Mouse (Mus musculus) frontal cortex, adult (tissue): ENCODE measurements around the gene Notch2.
A peak's percentile ranks its signal among the peaks of the same experiment; 100 is the strongest.
"Not testable (repeated sequence)": the region's sequence is repeated elsewhere in the genome, so short reads cannot be mapped to it uniquely, and the experiment has no call there.

Experiments used
- ATAC-seq: cut with Nextera tagmentation; 2 replicates; pipeline ENCODE4 v1.9.2; 2017; ENCODE audit warnings: mild to moderate bottlenecking, moderate library complexity, mixed read lengths; ENCODE audit not compliant: low TSS enrichment

Gene Notch2

DNA sequence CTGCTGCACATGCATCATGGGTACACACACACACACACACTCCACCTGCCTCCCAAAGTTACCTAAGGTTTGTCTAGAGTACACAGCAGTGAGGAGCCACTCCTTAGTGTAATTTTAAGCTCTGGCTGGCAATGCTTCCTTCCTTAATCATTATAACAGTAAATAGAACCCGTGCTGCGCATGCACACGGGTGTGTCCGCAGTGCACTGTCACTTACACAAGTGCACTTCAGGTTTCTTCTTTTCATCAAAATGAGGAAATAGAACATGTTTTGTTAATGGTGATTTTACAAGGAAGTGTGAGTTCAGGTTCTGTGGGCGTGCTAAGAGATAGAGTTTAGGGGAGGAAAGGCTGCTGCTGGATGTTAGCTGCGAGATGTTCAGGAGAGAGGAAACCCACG, 17.8 kb downstream of the Notch2 start:
- no peak for ATAC-seq

DNA sequence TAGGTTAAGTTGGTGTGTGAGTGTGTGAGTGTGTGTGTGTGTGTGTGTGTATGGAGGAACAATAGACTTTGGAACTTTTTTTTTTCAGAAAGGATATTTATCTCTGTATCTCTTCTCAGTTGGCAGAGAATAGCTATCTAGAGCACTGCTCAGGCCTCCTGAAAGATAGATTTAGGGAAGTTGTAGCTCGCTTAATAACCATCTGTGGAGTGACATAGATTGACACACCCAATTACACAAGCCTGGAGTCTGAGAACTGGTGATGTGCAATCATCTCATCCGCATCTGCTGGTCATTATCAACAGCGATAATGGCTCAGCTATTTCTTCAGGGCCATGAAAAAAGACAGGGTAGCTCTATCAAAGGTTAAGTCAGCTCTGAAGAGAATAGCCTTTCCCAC, 18.9 kb downstream of the Notch2 start:
- ATAC-seq: no peak

GRCm38 (mm10) chr3:98032944-98033343, 19.6 kb downstream of the Notch2 start:
- peak; percentile 27; the same call in 1 of the 2 replicates for ATAC-seq

DNA sequence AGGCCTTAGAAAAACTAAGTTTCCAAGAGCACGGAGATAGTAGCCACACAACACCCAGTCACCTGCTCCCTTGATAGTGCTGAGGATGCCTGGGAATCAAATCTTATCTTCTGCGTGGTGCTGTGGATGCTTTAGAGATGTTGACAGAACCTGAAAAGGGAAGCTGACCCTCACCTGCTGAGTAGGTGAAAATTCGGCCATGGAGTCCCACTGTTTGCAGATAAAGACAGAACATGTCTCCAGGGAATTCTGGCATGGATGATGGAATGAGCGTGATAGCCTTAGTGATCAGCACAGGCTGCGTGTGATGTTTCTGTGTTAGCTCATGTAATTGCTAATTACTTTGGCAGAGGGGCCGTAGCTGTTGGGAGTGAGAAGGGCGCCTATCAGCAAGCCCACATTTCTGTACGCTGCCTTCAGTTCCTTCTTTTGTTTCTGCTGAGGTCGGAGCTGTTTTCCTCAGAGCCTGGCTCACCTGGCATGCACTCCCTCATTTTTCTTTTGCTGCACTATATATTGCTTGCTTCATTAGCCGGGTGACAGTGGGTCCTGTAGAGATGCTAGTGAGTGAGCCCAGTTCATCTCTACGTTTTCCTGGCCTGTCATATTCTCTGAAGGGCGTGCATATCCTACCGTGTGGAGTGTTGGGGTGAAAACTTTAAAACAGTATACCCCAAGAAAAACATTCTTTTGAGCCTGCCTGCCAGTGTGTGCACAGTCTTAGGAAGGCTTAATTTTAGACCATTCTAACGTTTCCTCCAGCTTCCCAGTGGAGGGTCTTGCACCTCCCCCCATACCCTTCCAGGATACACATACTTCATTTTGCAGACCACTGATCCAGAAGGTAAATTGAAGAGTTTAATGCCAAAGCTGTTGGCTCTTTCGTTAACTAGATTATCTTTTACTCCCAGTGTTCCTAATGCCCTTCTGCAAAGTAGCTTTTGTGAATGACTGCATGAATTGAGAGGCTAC, 21.6 kb downstream of the Notch2 start:
- no peak for ATAC-seq

DNA sequence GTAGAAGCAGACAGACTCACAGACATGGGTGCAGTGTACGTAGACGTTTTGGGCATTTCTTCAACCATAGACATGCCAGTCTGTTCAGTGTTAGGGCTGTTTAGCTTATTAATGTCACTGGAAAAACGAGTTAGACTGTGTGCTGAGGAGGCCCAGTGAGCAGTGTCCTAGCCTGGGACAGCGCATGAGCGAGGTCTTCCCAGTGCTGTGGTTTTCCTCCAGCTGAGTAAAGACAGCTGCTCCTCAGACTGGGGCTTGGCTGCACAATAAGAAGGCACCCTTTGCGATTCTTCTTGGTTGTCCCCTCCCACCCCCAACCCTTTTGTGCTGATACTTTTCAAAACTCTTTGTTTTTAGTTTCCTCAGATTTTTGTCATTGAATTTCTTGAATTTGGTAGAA, 22.8 kb downstream of the Notch2 start:
- no peak for ATAC-seq

GRCm38 (mm10) chr3:98037151-98037550, 23.8 kb downstream of the Notch2 start:
- no peak for ATAC-seq

GRCm38 (mm10) chr3:98038658-98039057, 25.3 kb downstream of the Notch2 start:
- no peak for ATAC-seq

DNA sequence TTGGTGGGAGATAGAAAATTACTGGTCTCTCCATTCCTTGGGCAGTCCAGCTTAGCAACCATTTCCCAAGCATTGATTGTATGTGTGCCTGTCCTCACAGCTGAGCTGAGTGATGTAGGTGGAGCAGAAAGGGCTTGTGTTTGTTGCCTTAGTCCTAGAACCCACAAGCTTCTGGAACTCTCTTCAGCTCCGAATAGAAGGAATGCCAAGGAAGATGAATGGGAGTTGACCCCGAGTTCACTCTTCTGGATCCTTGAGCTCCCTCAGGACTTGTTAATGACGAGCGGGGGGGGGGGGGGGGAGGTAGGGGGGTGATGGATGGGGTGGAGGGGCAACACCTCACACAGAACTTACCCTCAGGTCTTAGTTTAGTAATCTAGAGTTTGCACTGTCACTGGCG, 25.9 kb downstream of the Notch2 start:
- no peak for ATAC-seq

- no peak for ATAC-seq
Measured at GRCm38 (mm10) chr3:98039666-98040456, 26.5 kb downstream of the Notch2 start.

GRCm38 (mm10) chr3:98040836-98041235, 27.5 kb downstream of the Notch2 start:
- ATAC-seq: no peak

- no peak for ATAC-seq
Measured at GRCm38 (mm10) chr3:98042301-98042700, 29.0 kb downstream of the Notch2 start.

DNA sequence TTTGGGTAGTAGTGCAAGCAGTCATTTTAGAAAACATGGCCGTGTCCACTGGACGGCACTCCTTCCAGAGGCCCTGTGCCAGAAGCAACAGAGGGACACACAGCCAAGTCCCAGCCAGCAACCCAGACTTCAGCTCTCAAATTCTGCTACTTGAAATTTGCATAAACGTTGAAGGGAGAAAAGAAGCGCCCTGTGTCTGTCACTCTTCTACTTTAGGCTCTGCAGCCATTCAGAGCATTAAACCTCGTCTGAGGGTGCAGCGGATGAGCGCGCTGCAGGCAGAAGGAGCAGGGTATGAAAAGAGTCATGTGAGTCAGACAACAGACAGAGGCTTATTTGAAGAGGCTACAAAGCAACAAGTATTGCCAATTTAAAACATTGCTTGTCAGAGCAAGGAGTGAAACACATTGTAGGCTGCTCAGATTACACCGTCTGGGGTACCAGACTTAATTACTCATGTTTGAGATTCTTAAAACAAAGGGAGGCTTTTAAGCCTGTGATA, 29.7 kb downstream of the Notch2 start:
- ATAC-seq: peak; percentile 74

DNA sequence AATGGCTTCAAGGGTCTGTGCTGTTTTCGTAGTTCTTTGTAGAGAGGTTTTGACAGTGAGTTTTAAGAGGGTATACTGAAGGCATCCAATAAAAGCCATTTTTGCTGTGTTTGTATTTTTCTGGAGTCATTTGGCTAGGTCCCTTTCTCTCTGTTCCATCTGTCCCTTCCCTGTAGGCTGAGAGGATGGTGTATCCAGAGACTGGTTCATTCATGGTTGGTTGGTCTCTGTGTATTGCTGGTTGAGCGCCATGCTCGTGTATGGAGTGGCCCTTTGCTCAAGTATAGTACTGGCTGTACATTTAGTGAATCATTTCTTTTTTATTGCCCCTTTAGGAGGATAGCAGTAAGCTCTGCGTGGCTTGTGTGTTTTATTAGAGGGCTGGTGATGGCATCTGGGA, 30.3 kb downstream of the Notch2 start:
- ATAC-seq: no peak

DNA sequence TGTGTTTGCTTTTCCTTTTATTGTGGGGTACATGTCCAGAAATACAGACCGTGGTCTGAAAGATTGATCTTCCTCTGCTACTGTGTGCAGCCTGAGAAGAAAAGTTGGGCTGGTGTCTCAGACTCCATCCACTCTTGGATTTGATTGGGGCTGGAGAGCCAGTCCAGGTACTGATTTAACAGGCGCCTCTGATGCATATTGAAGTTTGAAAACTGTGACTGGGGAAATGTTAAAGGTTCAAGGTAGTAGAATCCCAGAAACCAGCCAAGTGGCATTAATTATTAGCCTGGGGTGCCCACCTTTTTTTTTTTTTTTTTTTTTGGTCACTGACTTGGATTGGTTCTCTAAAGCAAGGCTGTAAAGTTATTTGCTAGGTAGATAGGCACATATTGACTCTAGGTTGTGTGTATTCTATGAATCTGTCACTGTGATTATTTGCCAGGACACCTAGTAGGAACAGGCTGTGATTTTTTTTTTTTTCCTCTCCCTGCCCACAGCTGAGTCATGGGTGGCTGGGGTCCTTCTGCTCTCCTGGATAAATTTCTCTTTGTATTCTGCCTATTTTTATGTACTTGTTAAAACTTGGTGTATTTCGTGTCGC, 31.5 kb downstream of the Notch2 start:
- no peak for ATAC-seq

GRCm38 (mm10) chr3:98045465-98046148, 32.3 kb downstream of the Notch2 start:
- ATAC-seq: no peak

DNA sequence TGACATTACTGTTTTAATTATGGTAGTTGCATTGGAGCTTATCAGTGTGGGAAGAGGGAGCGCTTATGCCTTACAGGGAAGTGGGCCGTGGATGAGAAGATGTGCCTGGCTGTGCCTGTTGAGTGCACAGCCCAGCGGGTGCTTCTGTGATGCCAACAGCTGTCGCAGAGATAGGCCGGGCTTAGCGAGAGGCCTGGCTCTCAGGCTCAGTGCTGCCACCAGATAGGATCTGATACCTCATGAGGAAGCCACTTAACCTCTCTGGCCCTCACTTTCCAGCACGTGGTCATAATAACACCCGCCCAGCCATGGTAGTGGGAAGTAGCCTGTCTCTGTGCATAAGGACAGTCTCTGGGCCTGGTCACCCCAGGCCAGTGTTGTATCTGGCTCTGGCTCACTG, 33.0 kb downstream of the Notch2 start:
- ATAC-seq: no peak

DNA sequence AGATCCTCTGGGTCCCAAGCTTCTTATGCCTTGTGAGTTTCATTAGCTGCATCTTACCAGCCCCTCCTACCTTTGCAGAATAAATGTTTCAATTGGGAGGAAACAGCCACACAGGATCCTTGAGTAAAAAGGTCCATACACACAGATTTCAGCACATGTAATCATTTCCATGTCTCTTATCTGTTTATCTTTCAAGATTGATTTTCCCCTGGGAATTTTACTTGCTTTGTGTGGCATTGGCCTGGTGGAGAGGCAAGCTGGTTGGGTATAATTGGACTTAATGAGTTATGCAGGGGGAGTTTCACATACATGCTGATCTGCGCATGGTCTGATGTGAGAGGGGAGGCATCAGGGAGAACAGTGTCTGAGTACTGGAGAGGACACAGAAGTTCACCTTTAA, 36.3 kb downstream of the Notch2 start:
- no peak for ATAC-seq

DNA sequence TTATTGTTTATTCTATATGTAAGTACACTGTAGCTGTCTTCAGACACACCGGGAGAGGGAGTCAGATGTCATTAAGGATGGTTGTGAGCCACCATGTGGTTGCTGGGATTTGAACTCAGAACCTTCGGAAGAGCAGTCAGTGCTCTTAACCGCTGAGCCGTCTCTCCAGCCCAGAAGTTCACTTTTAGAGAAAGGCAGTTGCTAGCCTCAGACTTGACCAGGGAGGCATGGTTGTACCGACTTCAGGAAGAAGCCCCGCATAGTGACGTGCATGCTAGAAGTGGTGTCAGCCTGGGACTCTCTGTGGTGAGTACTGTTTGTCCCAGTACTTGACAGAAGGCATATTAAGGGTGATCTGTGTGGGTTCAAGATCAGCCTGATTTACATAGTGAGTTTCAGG, 36.8 kb downstream of the Notch2 start:
- not testable (repeated sequence) for ATAC-seq

DNA sequence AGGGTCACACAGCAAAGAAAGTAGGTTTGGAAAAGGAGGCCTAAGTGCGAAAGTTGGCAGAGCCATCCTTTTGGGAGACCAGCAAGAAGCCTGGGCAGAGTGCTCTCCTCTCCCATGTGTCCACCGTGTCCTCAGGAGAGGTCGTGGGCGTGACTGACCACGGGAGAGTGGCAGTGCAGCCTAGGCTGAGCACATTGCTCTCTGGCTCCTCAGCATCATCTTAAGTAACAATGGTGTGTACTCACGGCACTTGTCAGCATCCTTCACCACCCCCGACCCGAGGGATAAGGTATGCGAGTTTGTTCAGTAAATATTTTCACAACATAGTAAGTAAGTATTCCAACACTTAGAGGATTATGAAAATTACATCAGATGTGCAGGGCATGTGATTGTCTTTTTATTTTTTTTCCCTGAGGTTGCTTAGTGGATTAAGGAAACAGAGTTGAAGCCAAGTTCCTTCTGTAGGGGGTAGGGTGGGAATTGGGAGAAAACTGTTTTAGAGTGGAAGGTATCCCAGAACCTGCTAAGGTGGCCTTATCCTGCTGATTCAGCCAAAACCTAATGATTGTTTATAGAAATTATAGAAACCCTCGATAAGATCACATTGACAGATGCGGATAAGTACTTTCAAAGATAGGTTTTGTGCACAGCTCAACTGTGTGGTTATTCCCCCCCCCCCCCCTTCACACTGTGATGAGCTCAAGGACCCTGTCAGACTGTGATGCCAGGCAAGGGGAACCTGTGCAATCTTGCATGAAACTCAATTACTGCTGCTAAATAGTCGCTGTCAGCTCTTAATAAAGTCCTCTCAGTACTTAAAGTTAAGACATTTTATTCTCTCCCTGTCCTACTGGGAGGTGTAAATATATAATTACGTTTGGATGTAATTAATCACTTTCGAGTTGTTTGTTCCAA, 37.4 kb downstream of the Notch2 start:
- no peak for ATAC-seq

DNA sequence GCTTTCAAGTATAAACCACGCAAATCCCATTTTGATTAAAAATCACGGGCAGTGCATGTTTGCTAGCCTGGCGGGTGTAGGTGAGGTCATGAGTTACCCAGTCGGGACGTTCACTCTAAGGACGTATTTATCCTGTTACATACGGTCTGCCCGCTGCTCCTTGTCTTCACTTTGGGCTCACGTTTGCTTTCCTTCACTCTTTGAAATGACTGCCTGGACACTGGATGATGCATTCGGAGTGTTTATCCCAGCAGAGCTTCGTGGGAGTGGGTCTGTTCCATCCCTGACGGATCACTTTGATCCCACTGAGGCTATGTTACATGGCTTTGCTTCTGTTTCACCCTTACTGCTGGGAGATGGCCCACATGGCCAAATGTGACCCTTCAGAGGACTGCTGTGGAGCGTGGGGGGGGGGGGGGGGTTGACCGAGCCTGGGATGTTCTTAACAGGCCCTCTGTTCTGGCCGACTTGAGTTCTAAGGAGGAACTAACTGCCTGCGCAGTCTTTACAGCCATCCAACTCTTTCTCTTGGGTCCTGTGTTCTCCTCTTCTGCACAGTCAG, 38.2 kb downstream of the Notch2 start:
- no peak for ATAC-seq
